Mouse (Mus musculus) thymus, postnatal 14 days (tissue): ENCODE data around the gene Wdtc1.

Experiments used
- DNase-seq: peaks from one replicate; pipeline ENCODE4 v3.0.0; 2021

The Wdtc1 gene

DNA sequence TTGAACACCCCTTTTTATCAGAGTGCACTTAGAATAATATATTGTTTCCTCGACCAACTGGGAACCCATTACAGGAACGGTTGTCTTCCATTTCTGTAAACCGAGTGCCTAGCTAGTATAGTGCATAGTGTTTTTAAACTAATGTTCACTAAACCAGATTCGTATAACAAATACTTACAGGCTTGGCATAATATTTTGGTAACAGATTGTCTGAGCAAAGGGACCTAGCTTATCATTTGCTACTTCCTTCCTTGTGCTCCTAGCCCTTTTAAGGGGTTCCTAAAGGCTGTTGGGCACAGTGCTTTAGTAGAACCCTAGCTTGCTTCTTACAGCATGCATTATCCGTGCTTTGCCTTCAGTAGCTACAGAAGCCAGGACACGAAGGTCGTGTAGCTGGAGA is 71.8 kb downstream of the Wdtc1 start:
- DNase-seq, result no peak

DNA sequence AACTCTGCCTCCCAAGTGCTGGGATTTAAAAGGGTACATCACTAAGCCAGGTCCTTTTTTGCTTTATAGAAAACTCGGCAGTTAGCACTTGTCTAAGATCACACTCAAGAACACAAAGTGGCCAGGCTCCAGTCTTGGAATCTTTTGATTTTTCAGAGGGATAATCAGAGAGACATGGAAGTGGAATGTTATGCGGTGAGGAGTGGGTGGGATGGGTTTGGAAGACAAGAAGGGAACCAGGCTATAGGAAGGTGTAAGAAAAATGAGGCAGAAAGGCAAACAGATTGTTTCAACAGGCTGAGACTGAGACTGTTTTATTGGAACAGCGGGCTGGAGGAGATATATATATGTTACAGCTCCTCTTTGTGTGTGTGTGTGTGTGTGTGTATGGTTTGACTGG is 74.8 kb downstream of the Wdtc1 start:
- DNase-seq, result no peak

GRCm38 (mm10) chr4:133278067-133278466 is 75.2 kb downstream of the Wdtc1 start:
- DNase-seq, result no peak

- DNase-seq, result peak; percentile 96
Observed at GRCm38 (mm10) chr4:133277104-133278026, 75.9 kb downstream of the Wdtc1 start, which contains the start of gene Tmem222. Gene Tmem222 (minus strand): TSS chr4:133277792.

- DNase-seq, result no peak
Observed at GRCm38 (mm10) chr4:133270929-133271328, 82.4 kb downstream of the Wdtc1 start.

DNA sequence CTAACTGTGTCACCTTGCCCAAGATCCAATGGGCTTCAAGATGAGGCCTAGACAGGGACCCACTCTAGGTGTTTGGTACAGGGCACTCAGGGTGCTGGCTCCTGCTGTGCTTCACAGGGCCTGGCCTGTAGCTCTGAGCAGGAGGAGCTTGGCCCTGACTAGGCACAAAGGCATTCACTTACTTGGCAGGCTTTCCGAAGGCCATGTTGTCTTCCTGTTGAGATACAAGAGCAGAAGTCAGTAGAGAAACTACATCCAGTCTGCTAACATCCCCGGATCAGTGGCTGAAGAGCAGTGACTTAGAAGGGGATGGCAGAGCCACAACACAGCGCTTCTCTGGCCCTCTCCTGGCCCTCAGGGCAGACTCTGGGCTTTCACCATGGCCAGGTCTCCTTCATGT is 83.7 kb downstream of the Wdtc1 start:
- DNase-seq, result no peak

DNA sequence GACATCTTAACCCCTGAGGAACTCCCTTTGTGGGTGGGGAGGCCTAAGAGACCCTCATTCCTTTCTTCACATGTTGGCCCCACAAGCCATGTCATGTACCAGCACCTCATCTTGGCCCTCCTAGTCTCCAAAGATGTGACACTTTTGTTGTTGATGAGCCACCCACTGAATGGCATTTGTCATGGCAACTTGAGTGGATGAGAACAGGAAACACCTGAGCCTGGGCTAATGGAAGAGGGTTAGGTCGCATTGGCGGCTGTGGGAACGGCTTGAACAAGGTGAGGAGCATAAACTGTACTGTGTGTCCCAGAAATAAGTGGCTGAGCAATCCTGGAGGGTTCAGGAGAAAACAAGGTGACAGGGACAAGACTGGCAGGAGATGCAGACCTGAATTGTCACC is 84.3 kb downstream of the Wdtc1 start:
- no peak for DNase-seq

DNA sequence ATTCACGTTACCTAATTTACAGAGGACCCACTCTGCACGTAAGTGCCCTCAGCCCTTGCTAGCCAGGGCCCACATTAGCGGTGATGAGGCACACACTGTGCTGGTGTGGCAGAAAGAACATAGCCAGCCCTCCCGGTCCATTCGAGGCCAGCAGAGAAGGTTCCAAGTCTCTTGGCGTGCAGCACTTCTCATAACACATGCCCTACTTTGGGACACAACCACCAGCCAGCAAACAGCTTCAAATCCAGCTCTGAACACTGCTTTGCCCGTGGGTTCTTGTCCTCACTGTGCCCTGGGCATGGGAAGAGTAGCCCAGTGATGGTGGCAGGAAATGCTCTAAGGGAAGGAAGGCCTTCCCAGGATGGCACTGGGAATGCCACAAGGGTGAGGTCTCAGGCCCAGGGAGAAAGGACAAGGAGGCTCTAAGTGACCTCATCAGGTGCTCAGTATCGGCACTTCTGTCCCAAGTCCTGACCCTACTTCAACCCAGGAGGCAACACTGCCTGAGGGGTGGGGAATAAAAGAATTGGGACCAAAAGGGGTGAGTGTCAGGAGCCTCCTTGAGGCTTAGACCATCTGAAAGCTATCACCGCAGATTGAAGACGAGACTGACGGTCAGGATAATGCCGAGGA is 86.9 kb downstream of the Wdtc1 start:
- DNase-seq, result no peak

- no peak for DNase-seq
Observed at GRCm38 (mm10) chr4:133265759-133266158, 87.5 kb downstream of the Wdtc1 start.

DNA sequence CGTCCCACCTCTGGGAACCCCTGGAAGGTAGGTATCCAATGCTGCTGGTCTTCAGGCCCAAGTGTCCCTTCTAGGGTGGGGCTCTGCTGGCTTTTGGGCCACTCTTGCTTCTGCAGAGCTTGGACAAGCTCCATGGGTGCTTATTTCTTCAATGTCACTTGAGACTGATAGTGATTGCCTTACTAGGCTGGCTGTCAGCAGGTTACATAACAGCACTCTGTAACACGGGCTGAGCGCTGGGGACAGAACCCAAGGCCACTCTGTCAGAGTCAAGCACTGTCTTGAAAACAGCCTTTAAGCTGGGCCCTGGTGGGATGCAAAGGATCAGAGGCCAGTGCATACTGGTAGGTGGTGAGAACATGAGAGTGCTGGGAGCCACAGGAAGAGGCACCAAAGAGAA is 88.0 kb downstream of the Wdtc1 start:
- DNase-seq, result no peak

DNA sequence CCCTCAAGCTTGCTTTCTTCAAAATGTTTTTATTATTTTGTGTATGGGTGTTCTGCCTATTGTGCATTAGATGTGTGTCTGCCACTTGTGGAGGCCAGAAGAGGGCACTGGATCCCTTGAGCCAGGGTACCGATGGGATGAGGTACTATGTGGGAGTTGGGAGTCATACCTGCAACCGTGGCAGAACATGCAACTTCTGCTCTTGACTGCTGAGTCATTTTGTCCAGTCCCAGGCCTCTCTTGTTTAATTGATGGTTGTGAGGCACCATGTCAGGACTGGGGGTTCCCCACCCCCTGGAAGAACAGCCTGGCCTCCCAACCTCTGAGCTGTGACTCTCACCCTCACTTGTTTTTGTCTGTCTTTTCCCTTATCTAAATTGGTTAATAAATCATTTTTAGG is 88.7 kb downstream of the Wdtc1 start:
- no peak for DNase-seq

GRCm38 (mm10) chr4:133263756-133264155 is 89.5 kb downstream of the Wdtc1 start:
- no peak for DNase-seq

GRCm38 (mm10) chr4:133262882-133263281 is 90.4 kb downstream of the Wdtc1 start, which contains the start of gene Sytl1:
Gene Sytl1 (minus strand): TSS chr4:133263113.
- DNase-seq, result peak; percentile 59

DNA sequence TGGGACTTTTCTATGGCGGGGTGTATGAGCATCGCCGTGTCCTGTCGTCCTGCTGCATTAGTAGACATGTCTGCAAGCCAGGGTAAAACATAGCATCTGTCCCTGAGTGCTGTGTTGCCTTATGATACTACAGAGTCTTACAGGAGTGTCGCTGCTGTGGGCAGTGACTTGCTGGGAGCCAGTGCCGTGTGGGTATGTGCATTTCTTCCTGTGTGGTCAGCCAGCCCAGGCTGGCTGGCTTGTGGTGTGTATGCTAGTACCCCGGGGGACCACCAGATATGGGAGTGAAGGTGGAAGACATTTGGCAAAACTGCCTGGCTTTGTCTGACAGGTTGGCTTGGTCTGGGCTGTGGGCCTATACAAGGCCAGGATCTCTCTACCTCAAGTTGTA is 90.9 kb downstream of the Wdtc1 start:
- DNase-seq, result no peak

GRCm38 (mm10) chr4:133261641-133262374 is 91.5 kb downstream of the Wdtc1 start:
- peak; percentile 85 for DNase-seq

DNA sequence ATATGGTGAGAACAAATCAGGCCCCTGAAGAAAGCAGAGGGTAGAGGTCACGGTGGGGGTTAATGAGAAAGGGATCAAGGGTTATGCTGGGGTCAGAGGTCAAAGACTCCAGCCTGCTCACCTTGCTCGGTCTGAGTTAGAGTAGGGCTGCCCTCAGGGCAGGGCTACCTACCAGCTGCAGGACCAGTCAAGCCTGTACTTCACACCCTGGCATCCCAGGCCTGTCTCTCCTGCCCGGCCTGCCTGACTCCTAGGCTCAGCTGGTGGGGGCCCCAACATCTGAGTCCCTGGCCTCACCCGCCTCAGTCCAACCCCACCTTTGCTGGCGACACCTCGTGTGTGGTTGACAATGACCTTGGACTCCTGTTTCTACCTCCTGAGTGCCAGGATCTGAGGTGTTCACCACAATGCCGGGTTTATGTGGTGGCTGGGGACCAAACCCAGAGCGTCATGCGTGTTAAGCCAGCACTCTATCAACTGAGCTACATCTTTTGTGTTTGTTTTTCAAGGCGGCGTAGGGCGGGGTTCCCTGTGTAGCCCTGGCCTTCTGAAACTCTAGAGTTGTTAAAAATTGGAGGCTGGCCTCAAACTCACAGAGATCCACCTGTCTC is 95.4 kb downstream of the Wdtc1 start:
- DNase-seq, result no peak

- DNase-seq, result no peak
Observed at GRCm38 (mm10) chr4:133257230-133257629, 96.1 kb downstream of the Wdtc1 start.

DNA sequence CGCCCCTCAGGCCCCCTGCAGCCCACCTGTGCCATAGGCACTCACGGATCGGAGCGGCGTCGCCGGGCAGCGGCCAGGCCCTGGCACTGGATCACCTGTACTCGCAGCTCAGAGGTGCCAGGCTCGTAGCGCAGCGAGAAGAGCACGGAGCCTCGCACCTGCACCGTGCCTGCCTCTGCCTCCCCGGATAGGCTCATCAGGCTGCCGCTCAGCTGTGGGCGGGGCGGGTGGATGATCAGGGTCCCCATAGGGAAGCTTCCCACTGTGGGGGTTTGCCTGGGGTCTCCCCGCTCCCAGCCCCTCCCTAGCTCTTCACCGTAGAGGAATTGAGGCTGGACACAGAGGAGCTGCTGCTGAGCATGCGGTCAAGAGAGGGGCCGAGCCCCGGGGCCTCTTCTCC is 96.5 kb downstream of the Wdtc1 start:
- no peak for DNase-seq

DNA sequence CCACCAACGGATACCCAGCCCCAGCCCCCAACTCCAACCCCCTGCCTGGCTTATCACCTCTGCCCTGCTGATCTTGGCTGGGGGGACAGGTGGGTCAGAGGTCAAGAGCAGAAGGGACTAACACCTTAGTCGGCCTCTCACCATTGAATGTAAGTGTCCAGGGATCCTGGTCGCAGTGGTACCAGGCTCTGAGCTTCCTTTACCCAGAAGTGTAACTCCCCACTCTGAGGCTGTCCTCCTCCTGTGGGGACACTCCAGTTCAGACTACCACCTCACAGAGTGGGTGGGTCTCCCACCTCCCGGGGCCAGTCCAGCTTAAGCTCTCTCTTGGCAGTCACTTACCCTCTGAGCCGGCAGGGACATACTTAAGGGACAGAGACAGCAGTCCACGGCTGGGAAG is 97.9 kb downstream of the Wdtc1 start:
- DNase-seq, result no peak

GRCm38 (mm10) chr4:133253412-133253811 is 99.9 kb downstream of the Wdtc1 start:
- no peak for DNase-seq

DNA sequence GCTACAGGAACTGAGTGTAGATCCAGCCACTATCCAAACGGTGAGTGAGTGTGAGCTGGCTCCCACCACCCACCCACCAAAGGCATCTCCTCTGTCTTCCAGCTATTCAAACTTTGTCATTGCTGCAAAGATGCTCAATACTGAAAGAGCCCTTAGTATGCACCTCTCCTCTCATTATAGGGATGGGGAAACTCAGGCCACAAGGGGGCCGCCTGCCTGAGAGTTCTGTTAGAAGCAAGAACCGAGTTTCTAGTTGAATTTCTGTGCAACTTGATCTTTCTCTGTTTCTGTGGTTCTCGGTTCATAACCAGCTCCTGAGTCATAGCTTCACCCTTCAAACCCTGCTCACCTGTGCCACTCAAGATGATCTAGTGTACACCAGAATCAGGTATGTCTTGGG is 101.2 kb downstream of the Wdtc1 start:
- no peak for DNase-seq

DNA sequence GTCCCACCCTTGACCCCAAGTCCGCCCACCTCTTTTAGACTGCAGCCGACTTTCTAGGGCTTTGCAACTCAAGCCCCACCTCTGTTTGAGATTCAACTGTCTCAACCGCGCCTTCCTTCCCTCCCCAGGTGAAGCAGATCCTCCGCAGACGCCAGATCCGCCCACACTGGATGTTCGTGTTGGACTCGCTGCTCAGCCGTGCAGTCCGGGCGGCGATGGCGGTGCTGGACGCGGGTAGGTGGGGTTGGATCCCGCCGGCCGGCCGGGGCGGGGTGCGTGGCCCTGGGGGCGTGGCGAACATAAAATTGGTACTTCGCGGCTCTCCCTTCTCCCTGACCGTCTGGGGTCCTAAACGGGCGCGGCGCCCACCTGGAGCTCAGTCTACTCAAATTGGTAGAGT is 102.1 kb downstream of the Wdtc1 start:
- DNase-seq, result no peak

DNA sequence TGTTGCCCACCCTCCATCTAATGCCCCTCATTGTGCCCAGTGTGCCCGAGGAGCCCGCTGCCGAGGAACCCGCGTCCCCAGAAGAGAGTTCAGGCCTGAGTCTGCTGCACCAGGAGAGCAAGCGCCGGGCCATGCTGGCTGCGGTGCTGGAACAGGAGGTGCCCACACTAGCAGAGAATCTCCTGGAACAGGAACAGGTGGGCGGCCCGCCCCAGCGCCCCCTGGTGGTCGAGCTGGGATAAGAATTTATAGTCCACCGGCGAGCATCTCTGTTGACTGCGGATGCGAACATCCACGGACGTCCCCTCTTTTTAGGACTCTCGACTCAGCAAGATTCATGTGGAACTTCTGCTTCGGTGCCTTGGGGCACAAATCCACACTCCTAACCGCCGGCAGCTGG is 102.7 kb downstream of the Wdtc1 start:
- DNase-seq, result peak; percentile 92
